Mouse (Mus musculus) hindbrain, embryonic 14.5 days (tissue): Measurements from ENCODE around the gene Efna1. TPM values are rescaled to one million over a fixed set of nuclear protein-coding genes. Genes with fewer than 3 reads are reported as not detected.

Experiments
- ATAC-seq: fragments of 200-750 bp; cut with Nextera tagmentation; 2 replicates; pipeline ENCODE4 v1.8.0; 2017; ENCODE audit warnings: moderate number of reproducible peaks, mild to moderate bottlenecking, moderate TSS enrichment, moderate library complexity; ENCODE audit not compliant: low FRiP score
- DNase-seq: peaks from one replicate; pipeline ENCODE4 v3.0.0-alpha.2; 2015; ENCODE audit warnings: low spot score
- H3K27ac ChIP-seq: fragments of 300-500 bp; sonication (generic); 2 replicates; pipeline ENCODE4 v1.5.1; 2014; ENCODE audit warnings: mild to moderate bottlenecking, moderate library complexity
- H3K27me3 ChIP-seq: fragments of 300-500 bp; sonication (generic); 2 replicates; pipeline ENCODE4 v1.6.1; 2014; ENCODE audit warnings: mild to moderate bottlenecking, low read length, mixed read lengths; ENCODE audit not compliant: control insufficient read depth, insufficient read depth
- H3K36me3 ChIP-seq: fragments of 300-500 bp; sonication (generic); replicated peaks from 2 replicates; pipeline ENCODE4 v1.6.1; 2014; ENCODE audit not compliant: control insufficient read depth, insufficient read depth
- H3K4me1 ChIP-seq: fragments of 300-500 bp; sonication (generic); replicated peaks from 2 replicates; pipeline ENCODE4 v1.6.1; 2014; ENCODE audit warnings: antibody characterized with exemption, low read length, mixed read lengths; ENCODE audit not compliant: control insufficient read depth, insufficient read depth
- H3K4me2 ChIP-seq: fragments of 300-500 bp; sonication (generic); replicated peaks from 2 replicates; pipeline ENCODE4 v1.6.1; 2014; ENCODE audit warnings: mild to moderate bottlenecking, moderate library complexity
- H3K4me3 ChIP-seq: fragments of 300-500 bp; sonication (generic); replicated peaks from 2 replicates; pipeline ENCODE4 v1.5.1; 2014; ENCODE audit warnings: mild to moderate bottlenecking, low read length
- H3K9ac ChIP-seq: fragments of 300-500 bp; sonication (generic); 2 replicates; pipeline ENCODE4 v1.6.1; 2014
- H3K9me3 ChIP-seq: fragments of 300-500 bp; sonication (generic); 2 replicates; pipeline ENCODE4 v1.6.1; 2016; ENCODE audit warnings: low read length; ENCODE audit not compliant: control insufficient read depth
- WGBS: fragments of 180-500 bp; shearing (Covaris S2); extraction: QIAGEN DNeasy Blood & Tissue Kit; methylation state at CpG from one replicate; pipeline ENCODE4 v1.1.7; 2014; 5-methylcytosine and 5-hydroxymethylcytosine counted together
- microRNA counts: library from miRNA; unstranded; fragments of <30 nt; microRNA quantifications from one replicate; lab custom pipeline; 2016
- microRNA-seq: library from miRNA; unstranded; fragments of <30 nt; microRNA quantifications from one replicate; pipeline ENCODE4, GENCODE M21; 2016
- polyA plus RNA-seq: library from polyadenylated mRNA; unstranded; fragments of >200 nt; fragmentation: Nextera tagmentation; extraction: Ambion mirVana; gene quantifications from 2 replicates; pipeline ENCODE4 v1.2.1, GENCODE M21; 2014

The Efna1 gene
- polyA plus RNA-seq, 1 experiment from 2014 or later, result 10.8 TPM

GRCm38 (mm10) chr3:89225918-89226317, 55.0 kb downstream of the Efna1 start:
- Histone ChIP-seq H3K9me3 (no peaks in the 10 kb centered on the region), H3K4me2 (peak overlapping the region; percentile 56), H3K4me3 (peak overlapping the region; percentile 38), H3K9ac (peak overlapping the region; percentile 66), H3K36me3 (no peaks in the 10 kb centered on the region; the same call in 1 of the 2 replicates), H3K27me3 (no peaks in the 10 kb centered on the region), H3K27ac (peak overlapping the region; percentile 81), H3K4me1 (peaks cover 35% of the 10 kb centered on the region)
- WGBS, result 10% methylated on average over 4 of the region's 4 CpGs
- ATAC-seq, result peak; percentile 69
- peak; percentile 74 for DNase-seq

GRCm38 (mm10) chr3:89225321-89225815, 55.6 kb downstream of the Efna1 start:
- no peaks in the 10 kb centered on the region for H3K27me3 ChIP-seq
- H3K9me3 ChIP-seq, result no peaks in the 10 kb centered on the region
- peak overlapping the region; percentile 66 for H3K9ac ChIP-seq
- ATAC-seq (no peak), DNase-seq (no peak)
- H3K36me3 ChIP-seq, result no peaks in the 10 kb centered on the region; the same call in 1 of the 2 replicates
- H3K4me2 ChIP-seq, result peak overlapping the region; percentile 56
- peaks cover 35% of the 10 kb centered on the region for H3K4me1 ChIP-seq
- H3K4me3 ChIP-seq, result peak overlapping the region; percentile 38
- H3K27ac ChIP-seq, result peak overlapping the region; percentile 81
- WGBS, result 16% methylated on average over 12 of the region's 12 CpGs

- no peaks in the 10 kb centered on the region; the same call in 1 of the 2 replicates for H3K36me3 ChIP-seq
- H3K4me1 ChIP-seq, result peaks cover 35% of the 10 kb centered on the region
Observed at GRCm38 (mm10) chr3:89224796-89225195, 56.1 kb downstream of the Efna1 start.

More at GRCm38 (mm10) chr3:89224796-89225195, 56.1 kb downstream of the Efna1 start:
- ATAC-seq (no peak), DNase-seq (no peak)
- Histone ChIP-seq H3K9ac (peak overlapping the region; percentile 66), H3K9me3 (no peaks in the 10 kb centered on the region), H3K4me3 (peak overlapping the region; percentile 38), H3K27me3 (no peaks in the 10 kb centered on the region), H3K4me2 (peak overlapping the region; percentile 56), H3K27ac (peak overlapping the region; percentile 81)
- WGBS, result 24% methylated on average over 11 of the region's 11 CpGs

MicroRNAs within 50 kb of the gene (microRNA counts, 519-probe panel; counts per million panel counts)
- 4,891 counts per million, percentile 51 among the panel's probes with 10 or more counts for microRNA mmu-miR-92b (lab: Ali Mortazavi, UCI)

Small RNAs within 50 kb of the gene (microRNA-seq; reads per million reads assigned to microRNA genes)
- gene Mir92b, result 2,494 reads per million, percentile 85 among the genes with 10 or more reads in this experiment

Other genes with a start within 250 kb of the Efna1 start
- gene Rusc1, start 187.8 kb downstream of the Efna1 start, polyA plus RNA-seq, result 95.7 and 117 TPM in 2 replicates
- not detected in 2 replicates for gene Gm43738, start 180.0 kb downstream of the Efna1 start, polyA plus RNA-seq
- 416 and 468 TPM in 2 replicates for gene Fdps, start 179.2 kb downstream of the Efna1 start, polyA plus RNA-seq
- 0.11 TPM in 1 of 2 replicates, not detected in the other for gene Pklr, start 145.0 kb downstream of the Efna1 start, polyA plus RNA-seq
- 29.9 and 36.8 TPM in 2 replicates for gene Hcn3, start 120.9 kb downstream of the Efna1 start, polyA plus RNA-seq
- 19.0 and 19.2 TPM in 2 replicates for gene Clk2, start 116.3 kb downstream of the Efna1 start, polyA plus RNA-seq
- 128 and 134 TPM in 2 replicates for gene Scamp3, start 103.7 kb downstream of the Efna1 start, polyA plus RNA-seq
- 32.9 and 33.3 TPM in 2 replicates for gene Fam189b, start 98.0 kb downstream of the Efna1 start, polyA plus RNA-seq
- gene Gba, start 78.2 kb downstream of the Efna1 start, polyA plus RNA-seq, result 45.7 and 48.8 TPM in 2 replicates
- gene Thbs3, start 66.0 kb downstream of the Efna1 start, polyA plus RNA-seq, result 29.0 and 31.0 TPM in 2 replicates
- 144 and 148 TPM in 2 replicates for gene Mtx1, start 54.1 kb downstream of the Efna1 start, polyA plus RNA-seq
- gene Muc1, start 52.1 kb downstream of the Efna1 start, polyA plus RNA-seq, result 0.47 and 0.52 TPM in 2 replicates
- gene Krtcap2, start 35.2 kb downstream of the Efna1 start, polyA plus RNA-seq, result 209 and 224 TPM in 2 replicates
- gene Trim46, start 34.8 kb downstream of the Efna1 start, polyA plus RNA-seq, result 65.8 and 66.5 TPM in 2 replicates
- gene Dpm3, start 21.8 kb downstream of the Efna1 start, polyA plus RNA-seq, result 80.7 and 94.4 TPM in 2 replicates
- 36.0 and 38.8 TPM in 2 replicates for gene Slc50a1, start 10.6 kb downstream of the Efna1 start, polyA plus RNA-seq
- gene Efna3, start 41.8 kb upstream of the Efna1 start, polyA plus RNA-seq, result 62.5 and 70.3 TPM in 2 replicates
- 4.4 and 4.9 TPM in 2 replicates for gene Efna4, start 56.9 kb upstream of the Efna1 start, polyA plus RNA-seq
- gene Adam15, start 68.9 kb upstream of the Efna1 start, polyA plus RNA-seq, result 40.8 and 44.0 TPM in 2 replicates
- gene Dcst2, start 80.8 kb upstream of the Efna1 start, polyA plus RNA-seq, result 0.12 and 0.21 TPM in 2 replicates
- gene Dcst1, start 84.1 kb upstream of the Efna1 start, polyA plus RNA-seq, result 0.43 and 1.1 TPM in 2 replicates
- gene Zbtb7b, start 113.6 kb upstream of the Efna1 start, polyA plus RNA-seq, result 0.46 and 1.1 TPM in 2 replicates
- gene Lenep, start 121.7 kb upstream of the Efna1 start, polyA plus RNA-seq, result not detected in 2 replicates
- 30.8 and 33.4 TPM in 2 replicates for gene Flad1, start 130.7 kb upstream of the Efna1 start, polyA plus RNA-seq
- 94.0 and 99.4 TPM in 2 replicates for gene Cks1b, start 137.2 kb upstream of the Efna1 start, polyA plus RNA-seq
- 12.1 and 13.9 TPM in 2 replicates for gene Shc1, start 137.3 kb upstream of the Efna1 start, polyA plus RNA-seq
- 47.1 and 50.6 TPM in 2 replicates for gene Pygo2, start 149.1 kb upstream of the Efna1 start, polyA plus RNA-seq
- 9.8 and 12.8 TPM in 2 replicates for gene Pbxip1, start 155.6 kb upstream of the Efna1 start, polyA plus RNA-seq
- 117 and 121 TPM in 2 replicates for gene Pmvk, start 173.4 kb upstream of the Efna1 start, polyA plus RNA-seq
- gene Kcnn3, start 239.0 kb upstream of the Efna1 start, polyA plus RNA-seq, result 7.3 and 7.7 TPM in 2 replicates